Mouse (Mus musculus): Measurements from ENCODE around the gene Acp7. TPM values are rescaled to one million over a fixed set of nuclear protein-coding genes. Genes with fewer than 3 reads are reported as not detected.
A peak's percentile ranks its signal among the peaks of the same experiment; 100 is the strongest.
"Not testable (repeated sequence)": the region's sequence is repeated elsewhere in the genome, so short reads cannot be mapped to it uniquely, and the experiment has no call there.

Acp7 gene
- 1 to 10 TPM; 1.1 to 1.6 TPM for total RNA-seq (2021)

- DNase-seq (ENCODE audit: low spot score in 2 of 2), result no peak
- intact Hi-C loops (cut with DNase I), result no loop called here
These were observed at the start of gene Acp7 for GRCm38 (mm10) chr7:28631073-28631472. Acp7 (minus strand) TSS chr7:28631332.

- no peak for DNase-seq (ENCODE audit: low spot score in 2 of 2)
- intact Hi-C loops (cut with DNase I), result no loop called here
These were observed 46.5 kb upstream of the Acp7 start for GRCm38 (mm10) chr7:28677624-28678023.

- DNase-seq (ENCODE audit: low spot score in 2 of 2), result no peak
- intact Hi-C loops (cut with DNase I), result no loop called here
These were observed 45.8 kb upstream of the Acp7 start for GRCm38 (mm10) chr7:28676811-28677541.

- no peak for DNase-seq (ENCODE audit: low spot score in 2 of 2)
- intact Hi-C loops (cut with DNase I), result no loop called here
These were observed 44.6 kb upstream of the Acp7 start for GRCm38 (mm10) chr7:28675746-28676145.

GRCm38 (mm10) chr7:28674994-28675393, 43.9 kb upstream of the Acp7 start:
- no peak for DNase-seq (ENCODE audit: low spot score in 2 of 2)
- intact Hi-C loops (cut with DNase I), result loop anchor here (5.0 kb wide), 1 partner anchor 53 kb away; no protein-coding TSS in a partner anchor

GRCm38 (mm10) chr7:28672786-28673185, 41.7 kb upstream of the Acp7 start:
- intact Hi-C loops (cut with DNase I), result loop anchor here (5.0 kb wide), 1 partner anchor 50 kb away; no protein-coding TSS in a partner anchor
- DNase-seq (ENCODE audit: low spot score in 2 of 2), result not testable (repeated sequence)

GRCm38 (mm10) chr7:28672276-28672675, 41.1 kb upstream of the Acp7 start:
- intact Hi-C loops (cut with DNase I), result loop anchor here (5.0 kb wide), 1 partner anchor 50 kb away; no protein-coding TSS in a partner anchor
- no peak for DNase-seq (ENCODE audit: low spot score in 2 of 2)

- intact Hi-C loops (cut with DNase I), result loop anchor here (5.0 kb wide), 1 partner anchor 49 kb away; no protein-coding TSS in a partner anchor
- DNase-seq (ENCODE audit: low spot score in 2 of 2), result no peak
These were observed 40.0 kb upstream of the Acp7 start for GRCm38 (mm10) chr7:28671172-28671571.

GRCm38 (mm10) chr7:28665620-28666579, 34.8 kb upstream of the Acp7 start:
- intact Hi-C loops (cut with DNase I), result no loop called here
- DNase-seq (ENCODE audit: low spot score in 2 of 2), result peak; percentile 4

GRCm38 (mm10) chr7:28656430-28656829, 25.3 kb upstream of the Acp7 start:
- no peak for DNase-seq (ENCODE audit: low spot score in 2 of 2)
- intact Hi-C loops (cut with DNase I), result no loop called here

GRCm38 (mm10) chr7:28651157-28651556, 20.0 kb upstream of the Acp7 start:
- DNase-seq (ENCODE audit: low spot score in 2 of 2), result no peak
- intact Hi-C loops (cut with DNase I), result no loop called here

GRCm38 (mm10) chr7:28647016-28647415, 15.9 kb upstream of the Acp7 start:
- intact Hi-C loops (cut with DNase I), result no loop called here
- no peak for DNase-seq (ENCODE audit: low spot score in 2 of 2)

GRCm38 (mm10) chr7:28645947-28646475, 14.9 kb upstream of the Acp7 start:
- intact Hi-C loops (cut with DNase I), result no loop called here
- no peak for DNase-seq (ENCODE audit: low spot score in 2 of 2)

- no peak for DNase-seq (ENCODE audit: low spot score in 2 of 2)
- intact Hi-C loops (cut with DNase I), result no loop called here
These were observed 14.2 kb upstream of the Acp7 start for GRCm38 (mm10) chr7:28645366-28645765.

GRCm38 (mm10) chr7:28641546-28641945, 10.4 kb upstream of the Acp7 start:
- intact Hi-C loops (cut with DNase I), result no loop called here
- DNase-seq (ENCODE audit: low spot score in 2 of 2), result no peak

GRCm38 (mm10) chr7:28637511-28637910, 6.4 kb upstream of the Acp7 start:
- intact Hi-C loops (cut with DNase I), result no loop called here

GRCm38 (mm10) chr7:28634128-28634527, 3.0 kb upstream of the Acp7 start:
- DNase-seq (ENCODE audit: low spot score in 2 of 2), result no peak
- intact Hi-C loops (cut with DNase I), result no loop called here

More at GRCm38 (mm10) chr7:28637511-28637910, 6.4 kb upstream of the Acp7 start:
- no peak for DNase-seq (ENCODE audit: low spot score in 2 of 2)

- no peak for DNase-seq (ENCODE audit: low spot score in 2 of 2)
- intact Hi-C loops (cut with DNase I), result loop anchor here (5.0 kb wide), 1 partner anchor 48 kb away; no protein-coding TSS in a partner anchor
These were observed 6.3 kb downstream of the Acp7 start for GRCm38 (mm10) chr7:28624791-28625190.

- no peak for DNase-seq (ENCODE audit: low spot score in 2 of 2)
- intact Hi-C loops (cut with DNase I), result loop anchor here (5.0 kb wide), 1 partner anchor 107 kb away; the partner anchor contains the start of gene Ifnl2
These were observed 11.9 kb downstream of the Acp7 start for GRCm38 (mm10) chr7:28619098-28619715.

Data from left cerebral cortex, postnatal 25 days (tissue).